Mouse (Mus musculus): ENCODE measurements around the gene Psg26.
"Not testable (repeated sequence)": the region's sequence is repeated elsewhere in the genome, so short reads cannot be mapped to it uniquely, and the experiment has no call there.

The Psg26 gene

DNA sequence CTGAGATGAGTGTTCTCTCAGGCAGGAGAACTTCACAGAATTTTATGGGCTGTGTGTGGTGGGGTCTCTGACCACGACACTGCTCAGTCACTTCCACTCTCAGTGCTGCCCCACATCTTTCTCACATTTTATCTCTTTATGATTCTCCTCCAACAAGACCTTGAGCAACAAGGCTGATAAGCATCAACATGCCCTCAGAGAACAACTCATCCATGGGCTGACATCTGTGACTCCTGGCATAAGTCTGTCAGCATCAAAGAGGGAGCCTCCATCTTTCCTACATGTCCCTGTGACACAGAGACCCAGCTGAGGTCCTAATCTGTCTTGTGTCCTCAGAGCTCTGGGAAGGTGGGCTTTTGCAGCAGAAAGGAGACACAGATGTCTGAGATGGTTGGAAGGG, at the start of gene Psg26:
TSS of gene Psg26 (minus strand) at position 101 of the 400 bp plus-strand sequence.
- DNase-seq = no peak

DNA sequence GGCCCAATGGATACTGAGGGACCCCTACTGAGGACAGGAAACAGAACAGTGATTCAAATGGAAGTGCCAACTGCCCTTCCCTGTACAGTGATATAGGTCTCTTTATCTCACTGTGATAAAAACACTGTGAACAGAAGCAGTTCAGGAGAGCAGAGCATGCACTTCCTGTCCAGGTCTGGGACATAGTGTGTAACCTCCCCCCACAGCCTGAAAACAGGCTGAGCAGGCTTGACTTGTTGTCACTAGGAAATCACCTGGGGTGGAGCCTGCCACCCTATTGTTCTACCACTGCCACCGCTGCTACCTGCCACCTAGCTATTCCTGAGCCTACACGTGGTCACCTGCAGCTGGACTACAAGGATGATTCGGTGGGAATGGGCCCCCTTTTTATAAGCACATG, 49.4 kb upstream of the Psg26 start:
- no peak for DNase-seq

DNA sequence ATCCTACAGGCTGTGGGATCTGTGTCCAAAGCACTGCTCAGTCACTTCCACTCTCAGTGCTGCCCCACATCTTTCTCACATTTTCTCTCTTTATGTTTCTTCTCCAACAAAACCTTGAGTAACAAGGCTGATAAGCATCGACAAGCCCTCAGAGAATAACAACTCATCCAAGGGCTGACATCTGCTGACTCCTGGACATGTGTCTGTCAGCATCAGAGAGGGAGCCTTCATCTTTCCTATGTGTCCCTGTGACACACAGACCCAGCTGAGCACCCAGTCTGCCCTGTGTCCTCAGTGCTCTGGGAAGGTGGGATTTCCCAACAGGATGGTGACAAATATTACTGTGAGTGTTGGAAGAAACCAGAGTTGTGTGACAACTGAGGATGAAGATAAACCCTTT, 48.2 kb upstream of the Psg26 start, which contains the start of gene Psg25:
TSS of gene Psg25 (minus strand) at position 101 of the 400 bp plus-strand sequence.
- no peak for DNase-seq

DNA sequence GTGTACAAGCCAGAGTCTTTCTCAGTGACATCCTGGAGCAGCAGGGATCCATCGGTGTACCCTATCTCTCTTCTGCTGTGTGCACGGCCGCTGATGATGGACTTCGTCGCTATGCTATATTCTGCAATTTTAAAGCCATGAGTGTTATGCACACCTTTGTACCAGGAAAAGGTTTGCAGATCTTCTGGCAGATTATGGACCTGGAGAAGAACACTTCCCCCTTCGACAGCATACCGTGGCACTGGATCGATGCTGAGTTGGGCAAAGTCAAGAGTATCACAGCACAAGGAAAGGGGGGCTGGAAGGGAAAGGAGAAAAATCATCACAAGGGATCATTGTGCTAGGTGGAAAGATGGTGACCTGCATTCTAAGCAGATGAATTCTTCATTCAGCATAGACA, 40.7 kb upstream of the Psg26 start:
- DNase-seq = no peak

DNA sequence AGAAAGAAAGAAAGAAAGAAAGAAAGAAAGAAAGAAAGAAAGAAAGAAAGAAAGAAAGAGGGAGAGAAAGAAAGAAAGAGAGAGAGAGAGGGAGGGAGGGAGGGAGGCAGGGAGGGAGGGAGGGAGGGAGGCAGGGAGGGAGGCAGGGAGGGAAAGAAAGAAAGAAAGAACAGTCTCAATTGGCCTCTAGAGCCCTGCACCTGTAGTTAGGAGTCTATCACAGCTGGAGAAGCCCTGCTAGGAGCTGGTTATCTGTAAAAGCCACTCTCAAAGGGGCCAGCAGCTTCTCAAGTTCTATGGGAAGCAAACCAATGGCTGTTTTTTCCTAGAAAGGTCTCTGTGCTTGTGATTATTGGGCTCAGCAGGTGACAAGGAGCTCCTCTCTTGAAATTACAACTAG, 28.9 kb upstream of the Psg26 start:
- not testable (repeated sequence) for DNase-seq

DNA sequence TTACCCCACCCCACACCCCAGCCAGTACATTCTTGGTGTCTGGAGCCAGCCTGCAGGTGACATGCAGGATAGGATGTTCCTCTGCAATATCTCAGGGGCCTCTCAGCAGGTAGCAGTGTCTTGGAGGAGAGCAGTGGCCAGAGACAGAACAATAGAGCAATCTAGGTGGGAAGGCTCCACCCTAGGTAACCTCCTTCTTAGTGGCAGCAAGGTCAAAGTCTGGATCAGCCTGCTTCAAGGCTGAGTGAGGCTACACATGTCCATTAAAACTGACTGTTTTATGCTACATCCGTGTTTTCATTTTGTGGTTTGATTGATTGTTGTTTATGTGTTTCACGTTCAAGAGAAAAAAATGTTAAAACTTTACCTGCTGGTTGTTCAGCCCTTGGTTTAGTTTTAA, 28.4 kb upstream of the Psg26 start:
- DNase-seq = not testable (repeated sequence)

DNA sequence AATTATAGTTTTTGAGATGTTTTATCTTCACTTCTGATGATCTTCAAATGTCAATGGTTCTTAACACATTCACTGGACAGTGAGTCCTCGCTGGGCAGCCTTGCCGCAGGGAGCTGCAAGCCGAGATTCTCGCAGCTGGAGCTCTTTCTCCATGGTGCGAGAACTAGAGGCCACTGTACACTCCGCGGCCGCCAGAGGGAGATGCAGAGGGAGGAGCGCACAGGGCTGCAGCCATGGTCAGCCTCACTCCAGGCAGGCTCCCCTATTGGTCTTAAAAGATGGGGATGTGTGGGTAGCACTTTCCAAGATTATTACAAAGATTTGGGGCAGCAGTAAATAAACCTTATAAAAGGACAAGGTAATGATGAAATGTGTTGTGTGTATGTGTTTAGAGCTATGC, 27.5 kb upstream of the Psg26 start:
- DNase-seq = no peak

DNA sequence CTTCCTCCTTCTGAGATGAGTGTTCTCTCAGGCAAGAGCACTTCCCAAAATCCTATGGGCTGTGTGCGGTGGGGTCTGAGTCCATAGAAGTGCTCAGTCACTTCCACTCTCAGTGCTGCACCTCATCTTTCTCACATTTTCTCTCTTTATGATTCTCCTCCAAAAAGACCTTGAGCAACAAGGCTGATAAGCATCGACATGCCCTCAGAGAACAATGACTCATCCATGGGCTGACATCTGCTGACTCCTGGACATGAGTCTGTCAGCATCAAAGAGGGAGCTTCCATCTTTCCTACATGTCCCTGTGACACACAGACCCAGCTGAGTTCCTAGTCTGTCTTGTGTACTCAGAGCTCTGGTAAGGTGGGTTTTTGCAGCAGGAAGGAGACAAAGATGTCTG, 52.0 kb downstream of the Psg26 start, which contains the start of gene Psg28:
TSS of gene Psg28 (minus strand) at position 101 of the 400 bp plus-strand sequence.
- DNase-seq = not testable (repeated sequence)

All from cerebellum, adult 9-11 months (tissue).